19 mouse cellular contexts compared by ENCODE assay signal in genomic region chr5:31254901-31255300, GRCm38 (mm10). TPM values are rescaled to one million over a fixed set of nuclear protein-coding genes. Genes with fewer than 3 reads are reported as not detected.
DNase-seq lines count a peak whose midpoint lies in the region; ATAC-seq and TF ChIP-seq lines count a peak whose summit lies in the region.
"Had no signal": no experiment of that assay in that cellular context is flagged by ENCODE, and none has a peak within 500 bp of the region (broad histone marks: within the 10 kb centered on the region; RNA-seq: fewer than 3 reads in every experiment).

No protein-coding gene starts in this region.

- no peak for DNase-seq in heart, postnatal 25 days (ENCODE audit: low spot score)
- no peak for DNase-seq in limb, embryonic 10.5 days (ENCODE audit: low spot score)
- no peak for DNase-seq in adrenal gland, postnatal 25 days
- DNase-seq: B cell, adult 2 months; cerebellum, adult 2 months; kidney, adult 18-20 months had no signal

- H3K4me2 ChIP-seq in heart, embryonic 11.5 days, result no peak overlapping the region
- no peak overlapping the region for H3K4me2 ChIP-seq in limb, embryonic 15.5 days
- H3K4me2 ChIP-seq in liver, embryonic 15.5 days, result no peak overlapping the region
- H3K4me2 ChIP-seq: forebrain, embryonic 12.5 days; limb, embryonic 13.5 days; midbrain, embryonic 13.5 days had no signal

- WGBS in heart, embryonic 11.5 days (ENCODE audit: insufficient replicate concordance), result 78% methylated on average over 8 of the region's 8 CpGs
- whole genome bisulfite sequencing in limb, embryonic 15.5 days, result 83% methylated on average over 8 of the region's 8 CpGs
- WGBS in limb, embryonic 10.5 days, result 88% methylated on average over 8 of the region's 8 CpGs
- WGBS in liver, embryonic 15.5 days (ENCODE audit: insufficient replicate concordance), result 55% methylated on average over 8 of the region's 8 CpGs

- no peak for TF ChIP-seq CTCF in bone marrow macrophage, adult 2 months (IDR thresholded peaks at IDR 0.05; ENCODE audit: low read depth, low read length)

- no peaks in the 10 kb centered on the region for H3K27me3 ChIP-seq in heart, embryonic 11.5 days (ENCODE audit: control insufficient read depth, insufficient read depth, low read length)
- H3K27me3 ChIP-seq in limb, embryonic 15.5 days, result no peaks in the 10 kb centered on the region
- no peaks in the 10 kb centered on the region for H3K27me3 ChIP-seq in limb, embryonic 10.5 days (ENCODE audit: low read depth, poor library complexity, severe bottlenecking)
- H3K27me3 ChIP-seq in liver, embryonic 15.5 days, result no peaks in the 10 kb centered on the region
- H3K27me3 ChIP-seq: limb, embryonic 13.5 days; midbrain, embryonic 13.5 days had no signal

- H3K9me3 ChIP-seq in heart, embryonic 11.5 days (replicated peaks; ENCODE audit: control insufficient read depth, low read length), result no peaks in the 10 kb centered on the region
- no peaks in the 10 kb centered on the region for H3K9me3 ChIP-seq in limb, embryonic 15.5 days
- H3K9me3 ChIP-seq in limb, embryonic 10.5 days (replicated peaks), result no peaks in the 10 kb centered on the region
- H3K9me3 ChIP-seq in liver, embryonic 15.5 days (replicated peaks), result no peaks in the 10 kb centered on the region
- H3K9me3 ChIP-seq: forebrain, embryonic 12.5 days; limb, embryonic 13.5 days; midbrain, embryonic 13.5 days had no signal

- H3K4me3 ChIP-seq in heart, embryonic 11.5 days (ENCODE audit: low read depth, low read length), result no peak overlapping the region
- H3K4me3 ChIP-seq in limb, embryonic 15.5 days, result no peak overlapping the region
- H3K4me3 ChIP-seq in limb, embryonic 10.5 days, result no peak overlapping the region
- no peak overlapping the region for H3K4me3 ChIP-seq in bone marrow macrophage, adult 2 months (ENCODE audit: insufficient read depth, low read length)
- H3K4me3 ChIP-seq in liver, embryonic 15.5 days (replicated peaks), result no peak overlapping the region
- H3K4me3 ChIP-seq: forebrain, embryonic 12.5 days; limb, embryonic 13.5 days; midbrain, embryonic 13.5 days had no signal

- intact Hi-C loops in heart, postnatal 25 days (cut with DNase I), result no loop called here

- H3K4me1 ChIP-seq in heart, embryonic 11.5 days (ENCODE audit: control insufficient read depth, insufficient read depth, low read length), result peaks cover 23% of the 10 kb centered on the region
- H3K4me1 ChIP-seq in limb, embryonic 15.5 days, result peaks cover 43% of the 10 kb centered on the region
- peaks cover 38% of the 10 kb centered on the region for H3K4me1 ChIP-seq in limb, embryonic 10.5 days
- H3K4me1 ChIP-seq in bone marrow macrophage, adult 2 months (ENCODE audit: control insufficient read depth, insufficient read depth, low read length), result peaks cover 34% of the 10 kb centered on the region
- H3K4me1 ChIP-seq in liver, embryonic 15.5 days (replicated peaks), result peaks cover 34% of the 10 kb centered on the region

- no peak for TF ChIP-seq POLR2A in bone marrow macrophage, adult 2 months (IDR thresholded peaks at IDR 0.05; ENCODE audit: borderline replicate concordance, low read depth, low read length)

- no peak overlapping the region for H3K9ac ChIP-seq in heart, embryonic 11.5 days (ENCODE audit: low read depth, low read length)
- no peak overlapping the region for H3K9ac ChIP-seq in limb, embryonic 15.5 days
- no peak overlapping the region for H3K9ac ChIP-seq in liver, embryonic 15.5 days
- H3K9ac ChIP-seq: forebrain, embryonic 12.5 days; limb, embryonic 13.5 days; midbrain, embryonic 13.5 days had no signal

- peak overlapping the region; percentile 3; the same call in 1 of the 2 replicates for H3K27ac ChIP-seq in heart, embryonic 11.5 days (ENCODE audit: low read depth, low read length)
- peak overlapping the region; percentile 48 for H3K27ac ChIP-seq in limb, embryonic 15.5 days
- no peak overlapping the region for H3K27ac ChIP-seq in limb, embryonic 10.5 days
- H3K27ac ChIP-seq in bone marrow macrophage, adult 2 months (ENCODE audit: insufficient read depth, low read depth, low read length), result peak overlapping the region; percentile 49
- 0 out of 2 replicates have a peak overlapping the region, but pooled peaks have one; percentile 11 for H3K27ac ChIP-seq in liver, embryonic 15.5 days (replicated peaks)
- H3K27ac ChIP-seq: forebrain, embryonic 12.5 days; limb, embryonic 13.5 days; midbrain, embryonic 13.5 days had no signal

- no peak for ATAC-seq in heart, embryonic 11.5 days (replicated peaks; ENCODE audit: insufficient number of reproducible peaks, low FRiP score, low TSS enrichment)
- ATAC-seq in limb, embryonic 15.5 days (ENCODE audit: insufficient number of reproducible peaks, low FRiP score, low TSS enrichment, low read depth), result no peak
- no peak for ATAC-seq in liver, embryonic 15.5 days (ENCODE audit: insufficient read depth)
- no peak for ATAC-seq in activated CD4-positive, CD25-positive, alpha-beta regulatory T cell, adult 4 months
- ATAC-seq: midbrain, embryonic 13.5 days had no signal

- H3K36me3 ChIP-seq in heart, embryonic 11.5 days (ENCODE audit: control insufficient read depth, insufficient read depth, low read length), result peaks cover 15% of the 10 kb centered on the region
- H3K36me3 ChIP-seq in limb, embryonic 15.5 days, result peaks cover 67% of the 10 kb centered on the region
- peaks cover 89% of the 10 kb centered on the region for H3K36me3 ChIP-seq in limb, embryonic 10.5 days
- H3K36me3 ChIP-seq in liver, embryonic 15.5 days (replicated peaks), result peaks cover 20% of the 10 kb centered on the region

RNA-seq across cellular contexts. Expression of gene Krtcap3, which starts 3.4 kb away (rescaled TPM):
- polyA plus RNA-seq in heart, embryonic 11.5 days (2014; fragmentation: Nextera tagmentation; extraction: Ambion mirVana), result 7.1 and 7.7 TPM in 2 replicates
- 1 to 10 TPM; 1.3 to 1.7 TPM for total RNA-seq in heart, postnatal 25 days (2021)
- 9.6 and 12.8 TPM in 2 replicates for polyA plus RNA-seq in limb, embryonic 15.5 days (2015; fragmentation: Nextera tagmentation; extraction: Ambion mirVana)
- 18.3 and 26.7 TPM in 2 replicates for polyA plus RNA-seq in limb, embryonic 10.5 days (2016; fragmentation: Nextera tagmentation; extraction: Ambion mirVana)
- polyA plus RNA-seq in bone marrow macrophage, adult 2 months (2012; ENCODE audit: insufficient read depth, insufficient read length, missing spikeins), result 4.6 and 8.3 TPM in 2 replicates
- polyA plus RNA-seq in liver, embryonic 15.5 days (2015; fragmentation: Nextera tagmentation; extraction: Ambion mirVana), result 3.9 and 4.9 TPM in 2 replicates
- 5.2 and 5.3 TPM in 2 replicates for total RNA-seq in adrenal gland, postnatal 25 days (2021)
- 10 to 100 TPM; 26.6 to 35.5 TPM for polyA plus RNA-seq in activated CD4-positive, CD25-positive, alpha-beta regulatory T cell, adult 4 months (2017; shearing (Covaris generic))

RNA-seq across cellular contexts. Expression of gene Gm9970, which starts 13.9 kb away (rescaled TPM):
- 0.53 and 0.59 TPM in 2 replicates for polyA plus RNA-seq in heart, embryonic 11.5 days (2014; fragmentation: Nextera tagmentation; extraction: Ambion mirVana)
- not detected for total RNA-seq in heart, postnatal 25 days (2021)
- polyA plus RNA-seq in limb, embryonic 15.5 days (2015; fragmentation: Nextera tagmentation; extraction: Ambion mirVana), result 0.50 TPM in 1 of 2 replicates, not detected in the other
- 0.40 and 0.48 TPM in 2 replicates for polyA plus RNA-seq in limb, embryonic 10.5 days (2016; fragmentation: Nextera tagmentation; extraction: Ambion mirVana)
- not detected in 2 replicates for polyA plus RNA-seq in bone marrow macrophage, adult 2 months (2012; ENCODE audit: insufficient read depth, insufficient read length, missing spikeins)
- 0.23 TPM in 1 of 2 replicates, not detected in the other for polyA plus RNA-seq in liver, embryonic 15.5 days (2015; fragmentation: Nextera tagmentation; extraction: Ambion mirVana)
- not detected in 2 replicates for total RNA-seq in adrenal gland, postnatal 25 days (2021)
- not detected for polyA plus RNA-seq in activated CD4-positive, CD25-positive, alpha-beta regulatory T cell, adult 4 months (2017; shearing (Covaris generic))
- total RNA-seq: ES-E14; left cerebral cortex, adult 18-20 months had no signal
- polyA plus RNA-seq: brain, embryonic 14.5 days; cerebellum, adult 2 months; cortical plate, adult 2 months; large intestine, adult 2 months had no signal

RNA-seq across cellular contexts. Expression of gene Nrbp1, which starts 14.2 kb away (rescaled TPM):
- 124 and 141 TPM in 2 replicates for polyA plus RNA-seq in heart, embryonic 11.5 days (2014; fragmentation: Nextera tagmentation; extraction: Ambion mirVana)
- 10 to 100 TPM; 74.3 to 80.5 TPM for total RNA-seq in heart, postnatal 25 days (2021)
- 167 and 183 TPM in 2 replicates for polyA plus RNA-seq in limb, embryonic 15.5 days (2015; fragmentation: Nextera tagmentation; extraction: Ambion mirVana)
- polyA plus RNA-seq in limb, embryonic 10.5 days (2016; fragmentation: Nextera tagmentation; extraction: Ambion mirVana), result 118 and 133 TPM in 2 replicates
- polyA plus RNA-seq in bone marrow macrophage, adult 2 months (2012; ENCODE audit: insufficient read depth, insufficient read length, missing spikeins), result 84.1 and 85.8 TPM in 2 replicates
- polyA plus RNA-seq in liver, embryonic 15.5 days (2015; fragmentation: Nextera tagmentation; extraction: Ambion mirVana), result 47.5 and 48.1 TPM in 2 replicates
- 80.5 and 107 TPM in 2 replicates for total RNA-seq in adrenal gland, postnatal 25 days (2021)
- polyA plus RNA-seq in activated CD4-positive, CD25-positive, alpha-beta regulatory T cell, adult 4 months (2017; shearing (Covaris generic)), result 10 to 100 TPM; 90.1 to 91.2 TPM

RNA-seq across cellular contexts. Expression of gene Ppm1g, which starts 34.4 kb away (rescaled TPM):
- 103 and 116 TPM in 2 replicates for polyA plus RNA-seq in heart, embryonic 11.5 days (2014; fragmentation: Nextera tagmentation; extraction: Ambion mirVana)
- 10 to 100 TPM; 58.5 to 61.7 TPM for total RNA-seq in heart, postnatal 25 days (2021)
- 102 and 106 TPM in 2 replicates for polyA plus RNA-seq in limb, embryonic 15.5 days (2015; fragmentation: Nextera tagmentation; extraction: Ambion mirVana)
- 189 and 210 TPM in 2 replicates for polyA plus RNA-seq in limb, embryonic 10.5 days (2016; fragmentation: Nextera tagmentation; extraction: Ambion mirVana)
- 61.2 and 67.7 TPM in 2 replicates for polyA plus RNA-seq in bone marrow macrophage, adult 2 months (2012; ENCODE audit: insufficient read depth, insufficient read length, missing spikeins)
- polyA plus RNA-seq in liver, embryonic 15.5 days (2015; fragmentation: Nextera tagmentation; extraction: Ambion mirVana), result 110 and 117 TPM in 2 replicates
- 105 and 137 TPM in 2 replicates for total RNA-seq in adrenal gland, postnatal 25 days (2021)
- 10 to 100 TPM; 57.8 to 69.6 TPM for polyA plus RNA-seq in activated CD4-positive, CD25-positive, alpha-beta regulatory T cell, adult 4 months (2017; shearing (Covaris generic))

RNA-seq across cellular contexts. Expression of gene Ift172, which starts 36.0 kb away (rescaled TPM):
- 22.7 and 30.7 TPM in 2 replicates for polyA plus RNA-seq in heart, embryonic 11.5 days (2014; fragmentation: Nextera tagmentation; extraction: Ambion mirVana)
- 10 to 100 TPM; 39.7 to 41.8 TPM for total RNA-seq in heart, postnatal 25 days (2021)
- 30.5 and 36.1 TPM in 2 replicates for polyA plus RNA-seq in limb, embryonic 15.5 days (2015; fragmentation: Nextera tagmentation; extraction: Ambion mirVana)
- polyA plus RNA-seq in limb, embryonic 10.5 days (2016; fragmentation: Nextera tagmentation; extraction: Ambion mirVana), result 34.7 and 48.6 TPM in 2 replicates
- 36.9 and 45.0 TPM in 2 replicates for polyA plus RNA-seq in bone marrow macrophage, adult 2 months (2012; ENCODE audit: insufficient read depth, insufficient read length, missing spikeins)
- 3.9 and 4.5 TPM in 2 replicates for polyA plus RNA-seq in liver, embryonic 15.5 days (2015; fragmentation: Nextera tagmentation; extraction: Ambion mirVana)
- total RNA-seq in adrenal gland, postnatal 25 days (2021), result 39.9 and 46.1 TPM in 2 replicates
- polyA plus RNA-seq in activated CD4-positive, CD25-positive, alpha-beta regulatory T cell, adult 4 months (2017; shearing (Covaris generic)), result 1 to 10 TPM; 2.6 to 7.2 TPM
